Comparison of ENCODE assay signal across 8 mouse cellular contexts in genomic region chr7:139648107-139648824, GRCm38 (mm10). TPM values are rescaled to one million over a fixed set of nuclear protein-coding genes. Genes with fewer than 3 reads are reported as not detected.
DNase-seq lines count a peak whose midpoint lies in the region; ATAC-seq lines count a peak whose summit lies in the region.
"Had no signal": no experiment of that assay in that cellular context is flagged by ENCODE, and none has a peak within 500 bp of the region (broad histone marks: within the 10 kb centered on the region; RNA-seq: fewer than 3 reads in every experiment).

No protein-coding gene starts in this region.

- 39% methylated on average over 10 of the region's 10 CpGs for WGBS in forebrain, embryonic 13.5 days
- 43% methylated on average over 10 of the region's 10 CpGs for WGBS in hindbrain, embryonic 11.5 days

- no peaks in the 10 kb centered on the region for H3K9me3 ChIP-seq in forebrain, embryonic 13.5 days (replicated peaks)
- no peaks in the 10 kb centered on the region for H3K9me3 ChIP-seq in hindbrain, embryonic 11.5 days (ENCODE audit: control insufficient read depth, low read length)

- H3K27me3 ChIP-seq in forebrain, embryonic 13.5 days = peaks cover 8% of the 10 kb centered on the region; the same call in 1 of the 2 replicates
- no peaks in the 10 kb centered on the region for H3K27me3 ChIP-seq in hindbrain, embryonic 11.5 days (ENCODE audit: control insufficient read depth, insufficient read depth, low read length)

- peak; percentile 71 for DNase-seq in Muller cell, postnatal 12 days (ENCODE audit: inconsistent ontology term)
- DNase-seq in c-Kit-negative CD71-positive TER-119-positive erythroid progenitor cells, embryonic 14.5 days (ENCODE audit: low read depth, low spot score) = peak; percentile 48
- peak; percentile 97 for DNase-seq in hindbrain, embryonic 11.5 days (ENCODE audit: low spot score)
- peak; percentile 86 to 100 for DNase-seq in layer of hippocampus, postnatal 25 days (ENCODE audit: extremely low spot score in 1 of 2, low spot score in 1 of 2)
- peak; percentile 95 for DNase-seq in mesoderm, embryonic 11.5 days (ENCODE audit: low read depth, low spot score)
- peak; percentile 100 for DNase-seq in right cerebral cortex, postnatal 4 days

- no peak overlapping the region for H3K4me3 ChIP-seq in forebrain, embryonic 13.5 days
- no peak overlapping the region for H3K4me3 ChIP-seq in hindbrain, embryonic 11.5 days (ENCODE audit: low read depth, low read length)

- no peaks in the 10 kb centered on the region for H3K4me1 ChIP-seq in forebrain, embryonic 13.5 days
- H3K4me1 ChIP-seq in hindbrain, embryonic 11.5 days (replicated peaks; ENCODE audit: control insufficient read depth, insufficient read depth, low read length) = no peaks in the 10 kb centered on the region

- no peak overlapping the region for H3K4me2 ChIP-seq in forebrain, embryonic 13.5 days
- no peak overlapping the region for H3K4me2 ChIP-seq in hindbrain, embryonic 11.5 days (replicated peaks; ENCODE audit: low read depth, low read length)

- peak; percentile 63 for ATAC-seq in forebrain, embryonic 13.5 days
- ATAC-seq in hindbrain, embryonic 11.5 days (ENCODE audit: low FRiP score) = no peak

- no peak overlapping the region for H3K9ac ChIP-seq in forebrain, embryonic 13.5 days
- no peak overlapping the region for H3K9ac ChIP-seq in hindbrain, embryonic 11.5 days (ENCODE audit: low read depth, low read length)

- H3K27ac ChIP-seq in forebrain, embryonic 13.5 days = no peak overlapping the region
- H3K27ac ChIP-seq in hindbrain, embryonic 11.5 days (ENCODE audit: low read depth, low read length) = no peak overlapping the region

- H3K36me3 ChIP-seq in forebrain, embryonic 13.5 days (ENCODE audit: poor library complexity, severe bottlenecking) = no peaks in the 10 kb centered on the region
- no peaks in the 10 kb centered on the region for H3K36me3 ChIP-seq in hindbrain, embryonic 11.5 days (ENCODE audit: control insufficient read depth, insufficient read depth, low read length)

RNA-seq across cellular contexts. Expression of gene Cfap46, which starts 35.4 kb away (rescaled TPM):
- polyA plus RNA-seq in forebrain, embryonic 13.5 days (2015; fragmentation: Nextera tagmentation; extraction: Ambion mirVana) = 1.4 and 1.6 TPM in 2 replicates
- 1.0 TPM in 2 replicates for polyA plus RNA-seq in hindbrain, embryonic 11.5 days (2014; fragmentation: Nextera tagmentation; extraction: Ambion mirVana)
- total RNA-seq in layer of hippocampus, postnatal 25 days (2021) = 1 to 10 TPM; 1.8 to 3.5 TPM
- total RNA-seq: neutrophil, adult 5-6 weeks had no signal

Comparison
In these comparisons a context has a peak if more than half of its experiments do, and no peak if none do; other contexts are left out.
1. DNase-seq: peak in every context shown above with its lines; median percentile 100 in right cerebral cortex, postnatal 4 days; 97 in hindbrain, embryonic 11.5 days; 95 in mesoderm, embryonic 11.5 days; 93 in layer of hippocampus, postnatal 25 days; 71 in Muller cell, postnatal 12 days; 48 in c-Kit-negative CD71-positive TER-119-positive erythroid progenitor cells, embryonic 14.5 days.